Mouse (Mus musculus) heart, postnatal 36 days (tissue): Measurements from ENCODE around the gene Adgrg3. TPM values are rescaled to one million over a fixed set of nuclear protein-coding genes. Genes with fewer than 3 reads are reported as not detected.

Experiments
- DNase-seq, 2 experiments: peaks; one replicate each; pipeline ENCODE4 v3.0.0; 2021 to 2022
- intact Hi-C: fragments of 180-260 bp; cut with DNase I; formaldehyde crosslinking; loops from one replicate; pipeline ENCODE4 v1.15.1; 2025
- total RNA-seq, 2 experiments: library from RNA; stranded (reverse); gene quantifications; 2 replicates each; pipeline ENCODE4 v1.2.3; 2021

Gene Adgrg3
- 1 to 10 TPM; 1.9 to 2.1 TPM for total RNA-seq

DNA sequence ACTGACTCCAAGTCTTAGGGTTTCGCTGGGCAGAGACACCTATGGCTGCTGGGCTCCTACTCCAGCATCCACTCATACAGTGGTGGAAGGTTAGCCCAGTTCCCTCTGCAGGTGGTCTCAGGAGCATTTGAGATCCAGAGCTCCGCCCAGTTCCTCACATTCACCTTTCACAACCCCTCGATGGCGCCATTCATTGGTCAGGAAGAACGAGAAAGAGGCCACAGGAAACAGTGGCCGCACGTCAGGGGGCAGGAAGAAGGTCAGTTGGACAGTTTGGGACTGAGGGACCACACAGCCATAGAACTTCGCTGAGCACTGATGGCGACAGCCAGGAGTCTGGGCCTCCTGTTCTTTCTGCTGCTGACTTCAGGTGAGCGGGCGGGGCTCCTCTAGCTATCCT, at the start of gene Adgrg3:
Gene Adgrg3, plus strand, starts transcription at position 242 of the 400 bp plus-strand sequence.
- no peak for DNase-seq
- intact Hi-C loops, result no loop called here

DNA sequence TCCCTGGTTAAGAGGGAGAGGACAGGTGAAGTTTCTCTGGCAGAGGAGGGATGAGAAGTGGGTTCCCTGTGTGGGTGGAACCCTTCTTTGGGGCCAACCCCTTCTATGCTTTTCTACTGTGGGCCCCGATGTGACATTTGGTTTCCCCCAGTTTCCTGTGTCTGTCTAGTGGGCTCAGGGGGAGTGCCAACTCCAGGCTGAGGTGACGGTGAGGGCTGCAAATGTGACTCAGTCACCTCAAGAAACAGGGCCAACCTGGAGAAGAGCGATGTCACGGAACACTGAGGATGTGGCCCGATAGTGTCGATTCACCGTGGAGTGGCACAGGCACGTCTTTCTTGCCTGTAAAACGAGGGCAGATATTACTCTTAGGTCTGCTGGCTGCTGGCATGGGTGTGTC, 44.2 kb upstream of the Adgrg3 start:
- DNase-seq, result no peak
- intact Hi-C loops, result no loop called here

- DNase-seq, result no peak
- intact Hi-C loops, result no loop called here
Observed at GRCm38 (mm10) chr8:94973786-94974185, 43.7 kb upstream of the Adgrg3 start.

- intact Hi-C loops, result no loop called here
- DNase-seq, result no peak
Observed at GRCm38 (mm10) chr8:94974467-94975165, 42.9 kb upstream of the Adgrg3 start, which contains the start of gene Adgrg1. Gene Adgrg1 (plus strand): TSS chr8:94974751.

DNA sequence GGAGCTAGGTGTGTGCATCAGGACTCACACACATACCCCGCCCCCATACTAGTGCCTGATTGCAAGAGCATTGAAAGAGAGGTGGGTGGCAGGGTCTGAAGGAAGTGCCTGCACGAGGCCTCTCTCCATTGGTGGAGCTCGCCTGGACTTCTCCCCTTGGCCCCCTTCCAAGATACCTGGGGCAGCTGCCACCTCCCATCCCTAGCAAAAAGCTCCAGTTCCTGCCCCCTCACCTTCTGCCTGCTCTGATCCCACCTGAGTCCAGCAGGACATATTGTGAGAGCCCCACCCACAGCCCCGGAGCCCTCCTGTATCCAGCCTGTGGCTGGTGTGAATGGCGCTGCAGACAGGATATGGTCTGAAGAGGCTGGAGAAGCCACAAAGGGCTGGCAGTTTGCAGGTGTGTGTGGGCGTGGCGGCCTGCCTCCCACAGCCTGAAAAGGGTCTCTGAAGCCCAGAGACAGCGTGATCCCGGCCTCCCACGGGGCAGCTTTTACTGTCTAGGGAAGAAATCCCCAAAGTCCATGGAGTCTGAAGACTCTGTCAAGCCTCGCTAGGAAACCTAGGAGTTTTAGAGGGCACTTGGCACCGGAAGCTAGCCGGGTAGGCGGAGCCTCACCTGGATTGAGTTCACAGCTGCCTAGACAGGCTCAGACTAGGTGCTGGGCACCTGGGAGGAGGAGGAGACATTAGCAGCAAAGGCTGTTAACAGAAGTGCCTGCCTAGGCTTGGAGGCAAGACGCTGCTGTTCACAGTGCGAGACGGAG, 40.7 kb upstream of the Adgrg3 start:
- intact Hi-C loops, result no loop called here
- DNase-seq, result no peak

DNA sequence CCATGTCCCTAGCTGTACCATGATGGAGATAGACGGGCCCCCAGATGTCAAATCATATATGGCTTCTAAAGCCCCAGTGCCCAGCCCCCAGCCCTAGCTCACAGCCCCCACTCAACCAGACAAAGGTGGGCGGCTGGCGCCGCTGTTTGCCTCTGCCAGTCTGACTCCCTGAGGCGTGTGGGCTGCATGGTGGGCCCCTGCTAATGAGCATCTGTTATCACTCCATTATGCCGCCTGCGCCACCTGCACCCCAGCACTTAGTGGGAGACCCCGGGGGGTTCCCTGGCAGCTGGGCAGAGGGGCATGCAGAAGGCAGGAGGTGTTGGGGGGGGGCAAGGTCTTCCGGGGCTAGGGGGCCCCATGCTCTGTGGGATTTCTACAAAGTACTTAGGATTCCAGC, 39.4 kb upstream of the Adgrg3 start:
- intact Hi-C loops, result no loop called here
- DNase-seq, result no peak

DNA sequence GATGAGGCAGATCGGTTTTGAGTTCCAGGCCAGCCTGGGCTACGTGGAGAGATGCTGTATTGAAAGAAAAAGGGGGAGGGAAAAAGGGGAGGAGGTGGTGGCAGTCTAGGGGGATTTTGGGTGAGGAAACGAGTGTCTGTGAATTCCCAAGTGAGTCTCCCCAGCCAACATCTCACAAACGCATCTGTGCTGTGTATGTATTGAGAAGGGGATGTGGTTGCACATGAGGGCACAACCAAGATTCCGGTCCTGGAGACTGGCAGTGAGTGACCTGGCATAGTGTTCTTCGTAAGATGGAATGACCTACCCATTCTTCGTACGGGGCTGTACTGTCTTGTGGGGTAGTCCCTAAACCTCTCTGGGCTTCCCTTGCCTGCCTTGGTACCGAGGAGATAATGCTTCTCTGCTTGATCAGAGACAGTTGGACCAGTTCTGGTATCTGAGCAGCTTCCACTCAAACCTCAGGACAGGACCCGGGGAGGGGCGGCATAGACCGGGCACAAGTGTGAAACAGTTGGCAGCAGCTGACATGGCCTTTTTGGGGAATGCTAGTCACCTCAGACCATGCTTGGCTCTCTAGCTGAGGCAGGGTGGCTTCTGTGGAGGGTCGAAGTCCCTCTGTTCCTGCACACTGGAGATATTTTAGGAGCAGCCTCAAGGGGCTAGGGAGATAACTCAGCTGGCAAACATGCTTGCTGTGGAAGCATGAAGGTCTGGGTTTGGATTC, 38.7 kb upstream of the Adgrg3 start:
- no peak for DNase-seq
- intact Hi-C loops, result no loop called here

DNA sequence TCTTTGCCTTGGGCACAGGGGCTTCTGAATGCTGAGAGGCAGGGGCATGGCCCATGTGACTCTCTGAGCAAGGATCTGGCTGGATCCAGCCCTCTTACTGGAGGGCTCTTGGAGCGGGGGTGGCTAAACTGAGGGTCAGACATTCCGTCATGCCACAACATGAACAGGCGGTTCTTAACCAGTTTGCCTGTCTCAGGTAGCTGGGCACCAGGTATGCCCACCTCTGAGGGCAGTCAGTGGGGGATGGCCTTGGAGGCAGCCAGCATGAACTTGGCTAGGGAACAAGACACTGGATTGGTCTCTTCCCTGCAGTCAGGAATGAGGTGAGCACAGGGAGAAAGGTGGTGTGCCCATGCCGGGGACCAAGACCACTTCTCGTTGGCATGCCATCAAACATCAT, 37.3 kb upstream of the Adgrg3 start:
- intact Hi-C loops, result no loop called here
- no peak for DNase-seq

- intact Hi-C loops, result no loop called here
- no peak for DNase-seq
Observed at GRCm38 (mm10) chr8:94980976-94981375, 36.5 kb upstream of the Adgrg3 start.

GRCm38 (mm10) chr8:94981848-94982247, 35.6 kb upstream of the Adgrg3 start:
- intact Hi-C loops, result no loop called here
- DNase-seq, result no peak

DNA sequence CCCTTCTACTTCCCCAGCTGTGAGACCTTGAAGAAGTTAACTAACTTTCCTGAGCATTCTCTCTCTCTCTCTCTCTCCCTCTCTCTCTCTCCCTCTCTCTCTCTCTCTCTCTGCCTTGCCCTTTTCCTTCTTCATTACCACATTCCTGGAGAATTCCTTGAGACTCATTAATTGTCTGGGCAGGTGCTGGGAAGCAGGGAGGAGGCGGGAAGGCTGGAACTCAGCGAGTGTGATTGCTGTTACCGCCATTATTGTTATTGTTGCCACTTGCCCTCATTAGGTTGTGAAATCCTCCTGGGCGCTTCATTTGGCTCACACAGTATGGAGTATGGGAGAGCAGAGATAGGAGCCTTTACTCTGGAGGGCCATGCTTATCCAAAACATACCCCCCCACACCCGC, 34.3 kb upstream of the Adgrg3 start:
- intact Hi-C loops, result no loop called here
- DNase-seq, result no peak

GRCm38 (mm10) chr8:94983881-94984516, 33.5 kb upstream of the Adgrg3 start:
- DNase-seq, result peak; percentile 55 to 64
- intact Hi-C loops, result no loop called here

DNA sequence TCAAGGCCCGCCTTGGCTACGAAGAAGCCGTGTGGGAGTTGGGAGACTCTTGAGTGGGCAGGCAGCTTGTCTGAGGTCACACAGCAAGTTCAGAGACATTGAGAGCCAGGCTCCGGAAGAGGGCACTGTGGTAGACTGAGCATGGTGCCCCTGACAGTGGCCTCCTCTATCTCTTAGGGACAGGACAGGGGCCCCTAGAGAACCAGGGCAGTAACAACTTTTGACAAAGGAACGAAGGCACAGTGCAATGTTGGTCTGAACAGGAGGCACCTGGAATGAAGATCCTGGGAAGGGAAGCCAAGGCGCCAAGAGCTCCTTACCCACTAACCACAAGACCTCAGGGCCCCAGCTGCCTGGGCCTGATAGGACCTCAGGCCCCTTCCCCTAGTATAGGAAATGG, 32.5 kb upstream of the Adgrg3 start:
- intact Hi-C loops, result no loop called here

GRCm38 (mm10) chr8:94986676-94987075, 30.8 kb upstream of the Adgrg3 start:
- intact Hi-C loops, result no loop called here
- no peak for DNase-seq

More for the DNA sequence above, 32.5 kb upstream of the Adgrg3 start:
- no peak for DNase-seq

DNA sequence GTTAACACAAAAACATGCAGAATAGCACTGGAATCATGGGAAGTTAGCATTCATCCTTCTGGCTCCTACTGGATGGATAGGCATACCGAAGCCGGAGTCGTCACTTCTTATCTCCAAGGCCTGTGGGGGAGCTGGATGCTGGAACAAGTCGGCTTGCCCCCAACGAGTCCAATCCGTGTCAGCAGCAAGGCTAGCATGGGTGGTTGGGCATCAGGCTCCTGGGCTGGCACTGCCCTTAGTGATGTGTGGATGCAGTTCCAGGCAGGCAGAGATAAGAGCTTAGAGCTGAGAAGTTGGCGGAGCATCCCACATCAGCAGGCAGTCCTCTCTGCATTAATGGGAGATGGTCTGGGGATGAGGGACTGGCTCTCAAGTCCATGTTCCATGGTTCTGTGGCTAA, 29.9 kb upstream of the Adgrg3 start:
- intact Hi-C loops, result no loop called here
- DNase-seq, result no peak

- no peak for DNase-seq
- intact Hi-C loops, result no loop called here
Observed at GRCm38 (mm10) chr8:94988619-94989018, 28.9 kb upstream of the Adgrg3 start.

- no peak for DNase-seq
Observed at GRCm38 (mm10) chr8:94989711-94990110, 27.8 kb upstream of the Adgrg3 start.

GRCm38 (mm10) chr8:94990598-94991453, 26.7 kb upstream of the Adgrg3 start:
- intact Hi-C loops, result no loop called here

More at GRCm38 (mm10) chr8:94989711-94990110, 27.8 kb upstream of the Adgrg3 start:
- intact Hi-C loops, result no loop called here

GRCm38 (mm10) chr8:94991454-94991994, 26.0 kb upstream of the Adgrg3 start:
- no peak for DNase-seq

More at GRCm38 (mm10) chr8:94990598-94991453, 26.7 kb upstream of the Adgrg3 start:
- no peak for DNase-seq

GRCm38 (mm10) chr8:94992010-94992409, 25.5 kb upstream of the Adgrg3 start:
- no peak for DNase-seq
- intact Hi-C loops, result no loop called here

More at GRCm38 (mm10) chr8:94991454-94991994, 26.0 kb upstream of the Adgrg3 start:
- intact Hi-C loops, result no loop called here
